Mouse (Mus musculus) myocyte (in vitro differentiated cells): Measurements from ENCODE around the gene Brpf3.

Experiments
- MAX ChIP-seq: IDR thresholded peaks from one replicate; pipeline ENCODE4 v1.6.1; 2011; ENCODE audit warnings: low read depth, mild to moderate bottlenecking, control low read depth
- POLR2A ChIP-seq: IDR thresholded peaks from one replicate; pipeline ENCODE4 v1.6.1; 2011; ENCODE audit warnings: low read depth, mild to moderate bottlenecking, control low read depth, moderate library complexity; ENCODE audit not compliant: insufficient read length
- POLR2AphosphoS2 ChIP-seq: IDR thresholded peaks from one replicate; pipeline ENCODE4 v1.6.1; 2011; ENCODE audit warnings: low read depth, control low read depth; ENCODE audit not compliant: insufficient read length
- TCF3 ChIP-seq: IDR thresholded peaks from one replicate; pipeline ENCODE4 v1.6.1; 2011; ENCODE audit warnings: low read depth, control low read depth; ENCODE audit not compliant: insufficient read length
- USF1 ChIP-seq: IDR thresholded peaks from one replicate; pipeline ENCODE4 v1.6.1; 2011; ENCODE audit warnings: low read depth, mild to moderate bottlenecking, control low read depth, moderate library complexity

DNA sequence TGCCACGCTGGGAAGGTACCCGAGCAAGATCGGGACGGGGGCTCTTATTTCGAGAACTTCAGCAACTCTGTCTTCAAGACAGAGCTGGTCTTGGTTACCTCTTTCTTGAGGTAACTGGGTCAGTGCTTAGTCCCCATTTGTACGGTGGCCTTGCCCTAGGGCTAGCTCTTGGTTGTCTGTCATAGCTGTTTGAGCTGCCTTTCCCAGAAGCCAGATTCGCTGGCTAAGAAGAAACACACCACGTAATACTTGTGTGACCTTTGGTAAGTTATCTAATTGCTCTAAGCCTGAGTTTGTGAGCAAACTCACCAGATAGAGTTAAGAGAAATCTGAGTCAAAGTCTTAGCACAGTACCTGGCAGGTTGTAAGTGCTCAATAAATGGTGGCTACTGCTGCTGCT is 7.8 kb downstream of the Brpf3 start:
- TF ChIP-seq TCF3, result no peak
- TF ChIP-seq USF1, result no peak
- no peak for TF ChIP-seq POLR2A
- TF ChIP-seq POLR2AphosphoS2, result no peak
- no peak for TF ChIP-seq MAX
